Mouse (Mus musculus) left cerebral cortex, adult 2 months (tissue): ENCODE results near the gene RPS10-NUDT3. TPM values are rescaled to one million over a fixed set of nuclear protein-coding genes. Genes with fewer than 3 reads are reported as not detected.

Experiments used
- DNase-seq, 2 experiments: peaks; one replicate each; pipeline ENCODE4 v3.0.0; 2021 to 2022; ENCODE audit warnings: low spot score in 2 of 2, mixed read lengths in 1 of 2; ENCODE audit errors: extremely low spot score in 1 of 2
- H3K27ac ChIP-seq: fragments of 200-600 bp; 2 replicates; pipeline ENCODE4 v1.8.1; 2022
- H3K4me3 ChIP-seq: fragments of 200-600 bp; 2 replicates; pipeline ENCODE4 v1.8.1; 2022
- CTCF ChIP-seq: fragments of 200-600 bp; IDR thresholded peaks from 2 replicates; pipeline ENCODE4 v1.8.1; 2022; ENCODE audit warnings: antibody characterized with exemption, mild to moderate bottlenecking, moderate library complexity
- intact Hi-C: fragments of 180-260 bp; cut with DNase I; formaldehyde crosslinking; loops from one replicate; pipeline ENCODE4 v1.15.1; 2025
- total RNA-seq, 2 experiments: library from RNA; stranded (reverse); gene quantifications; 2 replicates each; pipeline ENCODE4 v1.2.3; 2021

Gene RPS10-NUDT3
- total RNA-seq, 2 experiments from 2014 or later, result 2.0 TPM; not detected in 1

DNA sequence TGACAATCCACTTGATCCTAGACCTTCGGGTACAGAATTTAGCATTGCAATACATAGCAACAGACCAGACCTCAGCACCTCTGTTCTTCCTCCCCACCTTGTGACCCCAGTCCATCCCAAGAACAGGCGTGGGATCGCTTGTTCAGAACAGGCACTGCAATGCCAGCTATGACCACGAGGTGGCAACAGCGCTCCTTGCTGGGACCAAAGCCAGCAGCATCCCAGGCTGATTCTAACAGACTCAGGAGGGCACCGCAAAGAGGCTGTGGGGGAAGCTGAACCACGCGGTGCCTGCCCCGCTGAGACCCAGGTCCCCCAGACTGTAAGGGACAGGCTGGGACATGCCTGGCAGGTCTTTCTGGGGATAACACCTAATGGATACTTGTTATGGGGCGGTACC, 100.3 kb downstream of the RPS10-NUDT3 start:
- peak; percentile 84 to 94 for DNase-seq
- intact Hi-C loops, result loop anchor here (2.0 to 5.0 kb wide), 2 partner anchors 30 to 228 kb away; partner anchors contain the start of gene AI413582
- TF ChIP-seq CTCF, result no peak; the same call in none of the 2 replicates
- Histone ChIP-seq H3K27ac (no peak overlapping the region), H3K4me3 (no peak overlapping the region)

GRCm38 (mm10) chr17:27533354-27533753, 101.7 kb downstream of the RPS10-NUDT3 start:
- no peak for DNase-seq
- Histone ChIP-seq H3K27ac (no peak overlapping the region), H3K4me3 (no peak overlapping the region)
- intact Hi-C loops, result no loop called here
- peak; percentile 9; the same call in 1 of the 2 replicates for TF ChIP-seq CTCF

- intact Hi-C loops, result no loop called here
Observed at GRCm38 (mm10) chr17:27532095-27532494, 102.9 kb downstream of the RPS10-NUDT3 start.

More at GRCm38 (mm10) chr17:27532095-27532494, 102.9 kb downstream of the RPS10-NUDT3 start:
- Histone ChIP-seq H3K27ac (no peak overlapping the region), H3K4me3 (no peak overlapping the region)
- TF ChIP-seq CTCF, result no peak
- DNase-seq, result no peak

Other genes starting within 250 kb of the RPS10-NUDT3 start
- gene Grm4, start 113.8 kb downstream of the RPS10-NUDT3 start, total RNA-seq, result 10 to 100 TPM; 19.9 to 29.7 TPM
- gene Hmga1, start 78.7 kb downstream of the RPS10-NUDT3 start, total RNA-seq, result 10 to 100 TPM; 55.2 to 55.7 TPM
- 10 to 100 TPM; 86.7 to 93.8 TPM for gene AI413582, start 69.5 kb downstream of the RPS10-NUDT3 start, total RNA-seq
- 100 to 1,000 TPM; 550 to 603 TPM for gene Nudt3, start 11.7 kb downstream of the RPS10-NUDT3 start, total RNA-seq
- 100 to 1,000 TPM; 444 to 464 TPM for gene Rps10, start 1.4 kb upstream of the RPS10-NUDT3 start, total RNA-seq
- 100 to 1,000 TPM; 436 to 459 TPM for gene Pacsin1, start 20.3 kb upstream of the RPS10-NUDT3 start, total RNA-seq
- under 1 TPM in 1 of 2 experiments, not detected in 1; 0.48 TPM for gene Spdef, start 93.7 kb upstream of the RPS10-NUDT3 start, total RNA-seq
- gene D17Wsu92e, start 185.4 kb upstream of the RPS10-NUDT3 start, total RNA-seq, result 100 to 1,000 TPM; 219 to 228 TPM
- gene Snrpc, start 202.9 kb upstream of the RPS10-NUDT3 start, total RNA-seq, result 10 to 100 TPM; 43.4 to 49.8 TPM
- gene Uhrf1bp1, start 221.2 kb upstream of the RPS10-NUDT3 start, total RNA-seq, result 10 to 100 TPM; 20.3 to 20.8 TPM